Mouse (Mus musculus): ENCODE data around the gene Tgfbr3. TPM values are rescaled to one million over a fixed set of nuclear protein-coding genes. Genes with fewer than 3 reads are reported as not detected.

Gene Tgfbr3
- polyA plus RNA-seq (2017; shearing (Covaris generic)), result 10 to 100 TPM in 2 of 3 experiments, 1 to 10 TPM in 1; 2.1 to 17.2 (median 11.8) TPM

DNA sequence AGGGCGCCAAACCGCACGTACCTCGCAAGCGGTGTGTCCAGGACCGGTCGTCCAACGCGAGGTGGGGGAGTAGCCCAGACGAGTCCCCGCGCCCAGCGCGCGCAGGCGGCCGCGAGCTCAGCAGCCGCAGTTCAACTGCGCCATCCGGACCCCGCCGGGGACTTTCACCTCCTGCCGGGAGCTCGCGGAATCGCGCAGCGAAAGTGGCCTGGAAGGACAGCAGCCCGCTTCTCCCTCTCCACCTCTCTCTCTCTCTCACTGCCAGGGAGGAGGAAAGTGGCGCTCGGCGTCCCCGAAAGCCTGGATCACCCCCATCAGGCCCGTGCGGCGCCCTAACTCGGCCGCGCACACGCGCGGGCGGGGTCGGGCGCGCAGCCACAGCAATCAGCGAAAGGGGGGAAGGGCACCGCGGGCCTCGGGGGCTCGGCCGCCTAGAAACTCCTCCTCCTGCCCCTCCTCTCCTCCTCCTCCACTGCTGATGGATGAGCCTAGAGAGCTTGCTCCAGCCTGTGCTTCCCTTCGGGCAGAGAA is at the start of gene Tgfbr3:
Gene Tgfbr3, minus strand, starts transcription at position 396 of the 531 bp plus-strand sequence.
- ATAC-seq, result peak; percentile 68

DNA sequence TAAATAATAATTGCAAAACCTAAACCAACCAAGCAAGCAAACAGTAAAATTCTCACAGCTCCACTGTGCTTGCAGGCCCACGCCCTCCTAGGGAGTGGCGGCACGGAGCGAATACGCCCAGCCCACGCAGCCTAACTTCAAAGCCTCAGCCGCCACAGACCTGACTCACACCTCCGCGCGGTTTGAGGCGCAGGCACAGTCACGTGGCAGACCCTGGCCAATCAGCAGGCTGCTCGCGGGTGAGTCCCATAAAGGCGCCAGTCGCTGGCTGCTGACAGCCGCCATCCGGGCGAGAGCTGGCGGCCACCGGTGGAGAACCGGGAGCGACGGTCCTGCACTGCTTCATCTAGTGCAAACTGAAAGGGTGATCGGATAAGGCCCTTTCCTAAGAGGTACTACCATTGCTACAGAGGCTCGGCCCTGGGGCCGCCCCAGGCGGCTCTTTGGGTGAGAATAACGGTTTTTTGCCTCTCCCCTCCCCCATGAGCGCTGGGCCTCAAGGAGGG is 41.5 kb upstream of the Tgfbr3 start, which contains the start of gene Brdt:
Gene Brdt, plus strand, starts transcription at position 244 of the 506 bp plus-strand sequence.
- ATAC-seq, result no peak

DNA sequence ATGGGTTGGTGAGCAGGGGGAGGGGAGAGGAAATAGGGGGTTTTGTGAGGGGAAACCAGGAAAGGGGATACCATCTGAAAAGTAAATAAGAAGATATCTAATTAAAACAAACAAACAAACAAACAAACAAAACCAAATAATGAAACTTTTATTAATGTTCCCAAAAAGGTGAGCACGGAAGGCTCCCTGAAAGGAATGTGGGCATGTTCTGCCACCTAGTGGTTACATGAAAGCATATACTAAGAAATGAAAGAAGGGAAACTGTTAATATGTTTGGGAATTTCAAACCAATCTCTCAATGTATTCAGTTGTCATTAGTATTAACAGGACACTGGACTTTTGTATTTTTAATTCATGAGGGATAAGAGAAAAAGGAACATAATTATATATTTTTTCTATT is 31.3 kb upstream of the Tgfbr3 start:
- no peak for ATAC-seq

DNA sequence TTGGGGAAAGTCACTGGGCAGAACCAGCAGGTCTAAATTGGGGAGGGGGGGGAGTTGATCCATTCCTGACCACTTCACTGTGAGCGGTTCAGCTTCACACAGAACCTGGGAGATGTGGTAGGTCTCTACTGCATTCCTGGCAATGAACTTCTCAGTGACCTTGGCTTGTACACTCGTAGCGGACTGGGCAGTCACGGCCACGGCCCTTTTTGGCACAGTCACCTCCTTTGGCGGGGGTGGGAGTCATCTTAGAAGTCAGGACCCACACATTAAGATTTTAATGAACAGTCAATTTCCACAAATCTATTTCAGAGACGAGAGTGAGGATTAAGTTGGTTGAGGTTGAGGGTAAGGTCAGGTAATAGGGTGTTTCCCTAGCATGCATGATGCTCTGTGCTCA is 27.7 kb upstream of the Tgfbr3 start:
- no peak for ATAC-seq

DNA sequence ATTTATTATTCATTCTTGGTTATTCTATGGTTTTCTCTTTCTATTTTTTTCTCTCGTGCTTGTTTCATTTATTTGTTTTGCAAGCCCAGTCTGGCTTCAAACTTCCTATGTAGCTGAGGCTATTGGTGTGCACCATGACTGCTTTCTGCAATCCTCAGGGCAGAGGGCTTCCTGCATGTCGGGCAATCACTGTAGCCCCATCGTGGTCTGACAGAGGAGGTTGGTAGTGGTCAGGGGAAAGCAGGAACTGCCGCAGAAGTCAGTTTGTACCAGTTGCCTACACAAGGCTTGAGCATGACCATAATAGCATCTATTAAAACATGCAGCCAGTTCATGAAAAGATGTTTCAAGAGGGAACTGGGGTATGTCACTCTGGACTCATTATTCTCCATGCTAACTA is 18.0 kb upstream of the Tgfbr3 start:
- ATAC-seq, result no peak

GRCm38 (mm10) chr5:107304117-107304825 is 14.8 kb upstream of the Tgfbr3 start:
- ATAC-seq, result no peak

- peak; percentile 60 for ATAC-seq
These were observed 14.0 kb upstream of the Tgfbr3 start for GRCm38 (mm10) chr5:107303350-107303861.

- ATAC-seq, result no peak
These were observed 9.4 kb upstream of the Tgfbr3 start for GRCm38 (mm10) chr5:107298854-107299253.

- ATAC-seq, result no peak
These were observed 7.3 kb upstream of the Tgfbr3 start for GRCm38 (mm10) chr5:107296512-107297322.

- no peak for ATAC-seq
These were observed 6.5 kb upstream of the Tgfbr3 start for GRCm38 (mm10) chr5:107295817-107296511.

DNA sequence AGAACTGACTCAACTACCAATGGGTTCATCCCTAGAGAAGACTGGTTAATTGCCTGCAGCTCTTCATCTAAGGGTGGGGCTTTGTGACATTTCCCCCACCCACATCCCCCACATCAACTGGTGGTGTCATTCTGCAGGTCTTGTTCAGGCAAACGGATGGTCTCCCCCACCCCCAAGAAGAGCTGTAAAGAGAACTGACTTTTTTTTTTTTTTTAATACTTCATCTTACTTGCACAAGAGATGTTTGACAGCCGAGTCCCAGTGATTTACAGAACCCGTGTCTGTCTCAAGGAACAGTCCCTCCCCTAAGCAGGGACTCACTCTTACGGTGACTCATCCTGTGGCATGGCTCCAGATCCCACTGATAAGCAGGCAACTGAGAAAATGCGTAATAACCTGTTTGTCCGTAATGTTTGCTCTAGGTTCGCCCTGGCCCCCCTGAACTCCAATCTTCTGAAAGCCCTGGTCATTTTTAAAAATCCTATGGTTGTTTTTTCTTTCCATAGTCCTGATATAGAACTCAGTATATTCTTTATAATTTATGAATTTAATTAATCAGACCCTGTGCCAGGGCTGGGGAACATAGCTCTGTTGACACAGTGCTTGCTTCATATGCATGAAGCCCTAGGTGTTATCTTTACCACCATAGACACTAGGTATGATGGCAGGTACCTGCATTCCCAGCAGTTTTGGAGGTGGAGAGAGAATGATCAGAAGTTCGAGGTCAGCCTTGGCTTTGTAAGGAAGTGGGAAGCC is 5.8 kb upstream of the Tgfbr3 start:
- peak; percentile 54 for ATAC-seq

GRCm38 (mm10) chr5:107294041-107294440 is 4.6 kb upstream of the Tgfbr3 start:
- no peak for ATAC-seq

- ATAC-seq, result no peak
These were observed 557 bp upstream of the Tgfbr3 start for GRCm38 (mm10) chr5:107289986-107290385.

GRCm38 (mm10) chr5:107288427-107289233 is 799 bp downstream of the Tgfbr3 start:
- peak; percentile 18 for ATAC-seq

DNA sequence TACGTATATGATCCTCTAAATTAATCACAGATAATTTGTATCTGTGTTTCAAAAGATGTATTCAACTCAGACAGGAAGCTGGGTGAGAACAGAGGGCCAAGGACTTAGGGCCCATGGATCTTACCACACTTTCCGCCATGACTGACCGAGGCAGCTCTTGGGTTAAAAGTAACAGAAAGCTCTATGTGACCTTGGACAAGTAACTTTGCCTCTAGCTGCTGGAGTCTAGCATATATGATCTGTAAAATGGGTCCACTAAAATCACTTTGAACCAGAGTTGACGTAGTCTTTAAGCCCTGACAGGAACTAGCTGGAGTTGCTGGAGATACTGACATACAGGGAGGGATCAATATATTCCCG is 1.5 kb downstream of the Tgfbr3 start:
- ATAC-seq, result no peak

DNA sequence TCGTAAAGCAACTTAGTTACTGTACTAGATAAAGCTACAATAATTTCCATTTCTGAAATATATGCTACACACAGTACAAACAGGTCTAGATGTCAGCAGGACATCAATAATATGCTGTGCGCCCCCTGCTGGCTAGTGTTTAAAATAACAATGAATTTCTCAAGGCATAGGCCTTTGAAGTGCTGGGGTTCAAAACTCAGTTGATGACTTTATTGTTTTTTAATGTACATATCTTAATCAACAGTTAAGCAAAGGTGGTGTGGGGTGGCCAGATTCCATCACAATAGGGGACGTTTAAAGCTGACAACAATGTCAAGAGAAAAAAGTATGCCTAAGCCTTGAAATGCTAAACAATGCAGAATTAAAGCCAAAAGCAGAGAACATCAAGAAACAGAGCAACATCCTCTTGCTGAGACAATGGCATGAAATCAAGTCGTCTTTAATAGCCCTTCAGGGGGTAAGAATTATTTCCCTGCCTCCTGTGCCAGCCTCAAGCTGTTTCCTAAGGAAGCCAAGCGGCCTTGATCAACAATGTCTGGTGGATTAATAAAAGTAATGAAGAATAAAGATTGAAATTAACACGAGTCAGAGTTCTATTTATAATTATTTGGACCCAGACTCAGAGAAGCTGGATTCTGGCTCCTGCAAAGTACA is 2.0 kb downstream of the Tgfbr3 start:
- ATAC-seq, result peak; percentile 49

DNA sequence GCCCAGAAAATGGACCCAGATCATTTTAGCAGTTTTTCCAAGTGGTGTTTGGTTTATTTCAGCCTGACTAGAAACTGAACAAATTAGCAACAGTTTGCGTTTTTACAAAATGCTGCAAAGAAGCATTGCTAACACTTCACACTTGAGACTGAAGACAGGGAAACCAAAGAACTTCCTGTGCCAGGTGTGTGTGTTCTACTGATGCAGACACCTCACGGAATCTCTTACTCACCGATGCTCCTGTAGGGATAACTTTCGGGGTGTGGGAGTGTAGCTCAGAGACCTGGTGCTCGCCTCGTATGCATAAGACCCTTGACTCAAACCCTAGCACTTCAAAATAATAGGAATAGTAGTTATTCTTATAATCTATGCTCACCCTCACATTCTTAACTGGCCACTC is 3.9 kb downstream of the Tgfbr3 start:
- ATAC-seq, result no peak

DNA sequence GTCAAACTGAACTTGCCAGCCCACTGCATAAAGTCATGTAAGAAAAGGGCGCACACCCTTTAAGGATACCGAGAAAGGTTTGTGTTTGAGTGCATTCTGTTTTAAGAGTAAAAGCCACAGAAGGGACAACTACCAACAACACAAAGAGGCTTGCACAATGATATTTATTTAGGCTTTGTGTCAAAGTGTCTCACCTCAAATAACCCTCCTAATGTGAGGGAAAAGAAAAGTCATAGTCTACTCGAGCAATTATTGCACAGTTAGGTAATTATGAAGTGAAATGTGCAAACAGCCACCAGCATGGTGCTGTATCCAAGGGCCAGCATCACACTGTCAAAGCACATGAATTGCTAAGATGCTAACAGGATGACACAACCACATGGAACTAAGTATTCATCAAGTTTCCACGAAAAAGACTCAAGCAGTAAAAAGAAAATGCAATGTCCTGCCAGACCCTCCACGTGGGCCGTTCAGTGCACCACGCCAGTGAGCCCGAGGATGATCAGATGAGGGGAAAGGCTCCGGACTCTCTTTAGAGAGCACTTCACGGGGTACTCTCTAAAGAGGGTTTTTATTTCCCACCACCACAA is 5.4 kb downstream of the Tgfbr3 start:
- no peak for ATAC-seq

- no peak for ATAC-seq
These were observed 6.7 kb downstream of the Tgfbr3 start for GRCm38 (mm10) chr5:107282561-107283307.
